Mouse (Mus musculus): Measurements from ENCODE around the gene Ak8. TPM values are rescaled to one million over a fixed set of nuclear protein-coding genes. Genes with fewer than 3 reads are reported as not detected.

The Ak8 gene
- polyA plus RNA-seq, 1 experiment from 2014 or later, result 1.2 TPM

DNA sequence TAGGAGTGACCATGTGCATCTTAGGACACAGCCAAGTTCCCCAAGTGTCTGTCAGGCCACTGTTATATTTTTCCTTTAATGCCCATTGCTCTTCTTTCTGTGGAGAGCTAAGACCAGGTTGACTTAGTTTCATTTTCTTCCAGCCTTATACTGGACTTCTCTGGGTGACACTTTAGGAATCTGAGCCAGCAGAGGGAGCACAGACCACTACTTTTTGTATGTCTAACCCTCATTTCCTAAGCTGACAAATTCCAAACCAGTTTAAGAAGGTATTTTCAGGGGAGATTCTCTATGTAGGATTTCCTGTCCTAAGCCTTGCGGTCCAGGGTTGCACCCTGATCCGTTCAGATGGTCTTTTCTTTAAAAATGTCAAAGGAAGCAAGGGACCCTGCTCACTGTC, 155.8 kb downstream of the Ak8 start:
- Histone ChIP-seq H3K4me1 (no peaks in the 10 kb centered on the region), H3K36me3 (peaks cover 55% of the 10 kb centered on the region), H3K9ac (no peak overlapping the region), H3K4me3 (no peak overlapping the region), H3K9me3 (replicated peaks) (no peaks in the 10 kb centered on the region), H3K27ac (no peak overlapping the region), H3K4me2 (replicated peaks) (no peak overlapping the region), H3K27me3 (no peaks in the 10 kb centered on the region)
- 95% methylated on average over 2 of the region's 2 CpGs for WGBS
- ATAC-seq (ENCODE audit: low FRiP score), result no peak

DNA sequence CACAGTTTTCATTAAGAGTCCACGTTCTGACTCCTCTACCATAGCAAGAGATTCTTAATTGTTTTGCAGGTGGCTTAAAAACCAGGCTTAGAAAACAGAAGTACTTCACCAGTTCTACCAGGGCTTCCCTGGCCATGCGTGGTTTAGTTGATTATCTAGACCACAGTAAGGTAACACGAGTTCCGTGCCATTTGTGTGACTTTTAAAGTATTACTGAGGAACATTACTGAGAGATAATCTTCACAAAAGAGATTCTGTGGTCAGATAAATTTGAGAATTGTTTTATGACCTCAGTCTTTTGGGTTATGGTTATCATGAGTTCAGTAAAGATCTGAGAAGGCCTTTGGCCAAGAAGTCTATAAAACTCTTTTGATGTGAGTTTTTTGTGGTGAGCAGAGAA, 159.3 kb downstream of the Ak8 start:
- H3K4me1 ChIP-seq, result no peaks in the 10 kb centered on the region
- 94% methylated on average over 4 of the region's 4 CpGs for WGBS
- H3K27ac ChIP-seq, result no peak overlapping the region
- no peak overlapping the region for H3K4me2 ChIP-seq (replicated peaks)
- H3K4me3 ChIP-seq, result no peak overlapping the region
- H3K27me3 ChIP-seq, result no peaks in the 10 kb centered on the region
- no peaks in the 10 kb centered on the region for H3K9me3 ChIP-seq (replicated peaks)
- ATAC-seq (ENCODE audit: low FRiP score), result no peak
- peaks cover 71% of the 10 kb centered on the region for H3K36me3 ChIP-seq
- no peak overlapping the region for H3K9ac ChIP-seq

DNA sequence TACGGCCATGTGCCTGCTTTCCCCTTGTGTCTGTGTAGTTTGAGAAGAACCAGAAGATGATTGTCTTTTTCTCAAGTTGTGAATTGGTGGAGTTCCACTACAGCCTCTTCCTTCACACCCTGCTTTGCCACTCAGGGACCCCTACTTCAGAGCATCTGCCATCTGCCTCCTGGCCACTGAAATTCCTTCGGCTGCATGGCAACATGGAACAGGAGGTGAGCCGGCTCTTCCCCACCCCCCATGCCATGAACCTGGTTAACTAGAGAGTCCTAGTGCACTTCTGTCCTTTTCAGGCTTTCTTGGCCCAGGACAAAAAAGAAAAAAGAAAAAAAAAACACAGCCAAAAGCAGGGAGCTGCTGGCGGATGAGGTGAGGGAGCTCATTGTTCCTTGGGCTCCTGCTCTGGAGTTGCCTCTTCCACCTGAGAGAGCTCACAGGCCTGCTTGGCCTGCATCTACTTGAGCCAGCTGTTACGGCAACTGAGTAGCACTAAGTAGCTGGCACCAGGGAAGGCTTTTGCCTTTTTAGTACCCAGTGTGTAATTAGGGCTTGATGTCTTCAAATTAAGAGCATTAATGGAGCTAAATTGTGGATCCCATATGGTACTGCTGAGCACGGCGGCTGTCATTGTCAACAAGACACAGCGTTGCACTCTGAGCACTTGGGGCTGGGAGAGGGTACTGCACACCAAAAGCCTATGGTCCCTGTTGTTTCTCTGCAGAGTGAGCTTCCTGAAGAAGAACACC, 160.9 kb downstream of the Ak8 start:
- no peak overlapping the region for H3K4me2 ChIP-seq (replicated peaks)
- no peaks in the 10 kb centered on the region for H3K27me3 ChIP-seq
- H3K9me3 ChIP-seq (replicated peaks), result no peaks in the 10 kb centered on the region
- H3K36me3 ChIP-seq, result peaks cover 79% of the 10 kb centered on the region
- WGBS, result 88% methylated on average over 8 of the region's 8 CpGs
- H3K9ac ChIP-seq, result no peak overlapping the region
- no peaks in the 10 kb centered on the region for H3K4me1 ChIP-seq
- H3K4me3 ChIP-seq, result no peak overlapping the region
- no peak overlapping the region for H3K27ac ChIP-seq
- ATAC-seq (ENCODE audit: low FRiP score), result no peak

Small RNA genes lying within 50 kb of the gene (microRNA-seq; reads per million reads assigned to microRNA genes)
- 2.4 reads per million for gene Mir3088

Other genes starting within 250 kb of the Ak8 start
- 3.7 and 4.0 TPM in 2 replicates for gene 1700007K13Rik, start 233.8 kb upstream of the Ak8 start, polyA plus RNA-seq (2016; fragmentation: Nextera tagmentation; extraction: Ambion mirVana)
- gene Mrps2, start 232.1 kb upstream of the Ak8 start, polyA plus RNA-seq (2016; fragmentation: Nextera tagmentation; extraction: Ambion mirVana), result 52.5 and 54.3 TPM in 2 replicates
- 0.67 and 0.72 TPM in 2 replicates for gene Gbgt1, start 203.3 kb upstream of the Ak8 start, polyA plus RNA-seq (2016; fragmentation: Nextera tagmentation; extraction: Ambion mirVana)
- 1.8 and 2.8 TPM in 2 replicates for gene Gm10134, start 194.1 kb upstream of the Ak8 start, polyA plus RNA-seq (2016; fragmentation: Nextera tagmentation; extraction: Ambion mirVana)
- 96.7 and 108 TPM in 2 replicates for gene Ralgds, start 187.0 kb upstream of the Ak8 start, polyA plus RNA-seq (2016; fragmentation: Nextera tagmentation; extraction: Ambion mirVana)
- gene Cel, start 136.8 kb upstream of the Ak8 start, polyA plus RNA-seq (2016; fragmentation: Nextera tagmentation; extraction: Ambion mirVana), result not detected in 2 replicates
- gene Gtf3c5, start 116.4 kb upstream of the Ak8 start, polyA plus RNA-seq (2016; fragmentation: Nextera tagmentation; extraction: Ambion mirVana), result 50.0 and 50.5 TPM in 2 replicates
- gene Gfi1b, start 78.2 kb upstream of the Ak8 start, polyA plus RNA-seq (2016; fragmentation: Nextera tagmentation; extraction: Ambion mirVana), result 1.2 and 1.3 TPM in 2 replicates
- gene Tsc1, start 58.9 kb upstream of the Ak8 start, polyA plus RNA-seq (2016; fragmentation: Nextera tagmentation; extraction: Ambion mirVana), result 32.1 and 32.4 TPM in 2 replicates
- gene Spaca9, start 437 bp upstream of the Ak8 start, polyA plus RNA-seq (2016; fragmentation: Nextera tagmentation; extraction: Ambion mirVana), result 2.1 and 3.8 TPM in 2 replicates
- 32.0 and 33.5 TPM in 2 replicates for gene Gtf3c4, start 140.2 kb downstream of the Ak8 start, polyA plus RNA-seq (2016; fragmentation: Nextera tagmentation; extraction: Ambion mirVana)
- 16.7 and 17.6 TPM in 2 replicates for gene Ddx31, start 140.2 kb downstream of the Ak8 start, polyA plus RNA-seq (2016; fragmentation: Nextera tagmentation; extraction: Ambion mirVana)
- gene Barhl1, start 216.5 kb downstream of the Ak8 start, polyA plus RNA-seq (2016; fragmentation: Nextera tagmentation; extraction: Ambion mirVana), result 9.0 and 9.9 TPM in 2 replicates

Measured in hindbrain, embryonic 12.5 days (tissue).